Mouse (Mus musculus) heart, postnatal 36 days (tissue): ENCODE data around the gene AY761185. TPM values are rescaled to one million over a fixed set of nuclear protein-coding genes. Genes with fewer than 3 reads are reported as not detected.
"Not testable (repeated sequence)": the region's sequence is repeated elsewhere in the genome, so short reads cannot be mapped to it uniquely, and the experiment has no call there.

ENCODE experiments used
- DNase-seq, 2 experiments: peaks; one replicate each; pipeline ENCODE4 v3.0.0; 2021 to 2022
- intact Hi-C: fragments of 180-260 bp; cut with DNase I; formaldehyde crosslinking; loops from one replicate; pipeline ENCODE4 v1.15.1; 2025
- total RNA-seq, 2 experiments: library from RNA; stranded (reverse); gene quantifications; 2 replicates each; pipeline ENCODE4 v1.2.3; 2021

AY761185 gene
- not detected for total RNA-seq

DNA sequence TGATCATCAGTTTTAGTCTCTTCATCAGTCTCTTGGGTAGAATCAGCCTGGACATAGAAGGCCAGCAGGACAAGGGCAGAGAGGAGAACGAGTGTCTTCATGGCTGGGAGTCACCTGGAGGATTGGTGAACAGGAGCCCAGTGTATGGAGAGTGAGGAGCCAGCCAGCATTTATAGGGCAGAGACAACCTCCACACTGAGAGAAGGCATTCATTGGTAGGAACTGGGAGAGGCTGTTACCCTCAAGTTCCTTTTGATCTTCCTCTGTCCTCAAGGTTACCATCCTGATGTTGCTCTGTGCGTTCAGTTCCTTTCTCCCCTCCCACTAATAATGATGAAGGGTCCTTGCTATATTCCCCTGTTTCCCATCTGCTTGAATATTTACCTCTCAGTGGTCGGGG lies at the start of gene AY761185:
AY761185 (minus strand) TSS at position 101 of the 400 bp plus-strand sequence.
- no peak for DNase-seq
- intact Hi-C loops: no loop called here

- DNase-seq: not testable (repeated sequence)
- intact Hi-C loops: loop anchor here (1.0 kb wide), 1 partner anchor 16 kb away; no protein-coding TSS in a partner anchor
Measured at GRCm38 (mm10) chr8:20994042-20994441, 49.5 kb upstream of the AY761185 start.

DNA sequence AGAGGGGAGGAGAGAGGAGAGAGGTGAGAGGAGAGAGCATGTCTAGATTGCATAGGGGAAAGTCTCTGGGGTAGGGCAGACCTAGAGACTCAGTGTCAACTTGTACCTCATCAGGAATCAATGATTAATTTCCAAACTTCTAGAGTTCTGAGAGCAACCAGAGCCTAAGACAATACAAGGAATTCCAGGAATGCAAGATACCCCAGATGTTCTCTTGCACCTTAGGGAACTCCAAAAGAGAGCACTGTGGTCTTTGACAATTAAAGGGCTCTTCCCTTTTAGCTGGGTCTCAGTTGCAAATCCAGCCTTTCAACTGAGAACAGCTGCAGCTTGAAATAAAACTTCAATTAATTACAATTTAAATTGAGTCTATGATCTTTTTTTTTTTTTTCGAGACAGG lies 35.3 kb upstream of the AY761185 start:
- intact Hi-C loops: no loop called here
- no peak for DNase-seq

DNA sequence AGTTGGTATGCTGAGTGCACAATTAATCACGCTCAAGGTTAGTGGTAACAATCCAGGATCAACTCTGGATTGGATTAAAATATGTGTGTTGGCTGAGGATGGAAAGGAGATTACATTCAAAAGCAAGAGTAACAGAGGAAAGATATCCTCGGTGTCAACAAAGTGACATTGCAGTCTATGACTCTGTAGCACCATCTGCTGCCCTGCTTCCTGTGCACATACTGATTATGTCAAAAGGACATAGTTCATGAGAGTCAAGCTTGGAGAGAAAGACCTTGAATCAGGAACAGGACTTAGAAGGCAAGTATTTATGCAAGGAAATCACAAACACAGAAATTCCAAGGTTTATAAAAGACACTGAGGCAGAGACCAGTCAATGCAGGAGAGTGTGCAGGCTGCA lies 20.0 kb upstream of the AY761185 start:
- intact Hi-C loops: no loop called here
- no peak for DNase-seq

DNA sequence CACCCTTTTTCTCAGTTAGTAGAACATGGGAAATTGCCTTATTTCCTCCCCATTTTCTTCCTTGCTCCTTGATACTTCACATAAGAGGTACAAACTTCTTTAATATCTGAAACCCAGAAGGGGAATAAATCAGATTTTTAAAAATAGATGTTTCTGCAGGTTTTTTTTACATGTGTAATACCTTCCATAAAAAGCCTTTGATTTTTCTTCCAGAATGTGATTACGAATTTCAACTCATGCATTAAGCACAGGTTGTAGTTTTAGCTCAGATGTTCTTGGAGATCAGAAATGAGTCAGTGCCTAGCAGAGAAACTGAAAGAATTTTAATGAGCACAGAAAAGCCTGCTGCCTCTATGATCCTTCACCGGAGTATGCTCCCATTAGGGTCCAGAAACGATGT lies 22.5 kb downstream of the AY761185 start, which contains the start of gene Gm6040:
Gm6040 (minus strand) TSS at position 101 of the 400 bp plus-strand sequence.
- DNase-seq: no peak
- intact Hi-C loops: no loop called here

DNA sequence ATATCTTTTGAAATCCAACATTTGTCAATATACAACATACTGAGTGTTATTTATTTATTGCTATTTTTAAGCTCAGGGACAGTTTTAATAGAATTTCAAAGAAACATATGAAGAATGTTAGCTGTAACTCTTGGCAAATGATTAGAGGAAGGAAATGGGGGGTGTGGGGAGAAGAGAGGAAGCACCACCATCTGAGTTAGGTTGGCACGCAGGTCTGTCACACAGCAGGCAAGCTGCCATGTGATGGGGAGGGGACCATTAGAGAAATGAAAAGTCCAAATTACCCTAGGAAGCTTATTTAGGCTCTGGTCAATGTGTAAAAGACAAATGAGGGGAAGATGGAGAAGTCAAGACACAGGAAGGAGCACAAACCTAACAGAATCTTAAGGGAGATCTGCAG lies 32.2 kb downstream of the AY761185 start:
- no peak for DNase-seq
- intact Hi-C loops: no loop called here

DNA sequence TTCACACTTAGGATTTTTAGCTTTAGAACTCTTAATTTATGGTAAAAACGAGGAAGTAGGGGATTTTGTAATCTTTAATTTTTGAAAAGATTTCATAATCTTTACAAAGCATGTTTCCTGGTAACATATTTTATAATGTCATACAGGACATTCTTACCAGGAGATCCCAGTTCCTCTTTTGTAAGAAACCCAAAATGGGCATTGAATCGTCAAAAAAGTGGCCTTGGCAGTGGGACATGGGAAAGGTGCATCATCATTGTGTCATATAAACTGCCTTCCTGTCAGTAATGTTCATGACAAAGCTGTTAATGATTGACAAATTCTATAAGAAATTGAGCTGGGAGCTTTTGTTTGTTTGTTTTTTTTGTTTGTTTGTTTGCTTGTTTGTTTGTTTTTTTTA lies 36.3 kb downstream of the AY761185 start:
- no peak for DNase-seq
- intact Hi-C loops: no loop called here

DNA sequence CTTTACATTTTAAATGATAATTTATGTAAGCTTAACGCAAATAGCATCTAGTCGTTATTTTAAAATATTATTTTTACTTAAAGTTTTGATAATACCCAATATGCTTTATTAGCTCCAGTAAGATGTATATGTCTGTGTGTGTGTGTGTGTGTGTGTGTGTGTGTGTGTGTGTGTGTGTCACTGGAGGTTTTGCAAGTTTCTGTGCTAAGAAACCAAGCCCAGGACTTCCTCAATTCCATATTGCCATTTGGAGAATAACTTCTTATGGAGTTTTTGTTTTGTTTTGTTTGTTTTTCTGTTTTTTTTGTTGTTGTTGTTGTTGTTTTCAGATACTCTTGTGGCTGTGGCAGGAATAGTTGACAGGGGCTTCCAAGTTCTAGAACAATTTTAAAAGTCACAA lies 37.4 kb downstream of the AY761185 start:
- intact Hi-C loops: no loop called here
- DNase-seq: no peak

DNA sequence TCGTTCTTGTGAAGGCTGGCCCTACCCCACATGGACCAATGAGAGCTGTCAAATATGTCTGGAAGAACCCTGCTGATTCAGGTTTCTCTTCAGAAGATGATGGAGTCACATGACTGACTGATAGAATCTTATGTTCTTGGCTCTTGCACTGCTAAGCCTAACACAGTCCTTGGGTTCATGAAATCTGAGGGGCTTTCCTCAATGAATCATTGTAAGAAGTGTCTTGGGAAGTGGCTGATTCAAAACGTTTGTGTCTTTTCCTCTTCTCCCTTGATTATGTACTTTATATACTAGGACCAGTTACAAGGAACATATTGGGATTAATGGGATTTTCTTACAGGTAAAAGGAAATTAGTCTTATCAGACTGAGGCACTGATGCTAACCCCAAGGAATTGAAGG lies 42.0 kb downstream of the AY761185 start, which contains the start of gene Gm15056:
Gm15056 (minus strand) TSS at position 101 of the 400 bp plus-strand sequence.
- intact Hi-C loops: no loop called here
- no peak for DNase-seq

Other genes starting within 250 kb of the AY761185 start
- not detected for gene Defb33, start 52.0 kb downstream of the AY761185 start, total RNA-seq
- gene Gm15056, start 42.1 kb downstream of the AY761185 start, total RNA-seq: not detected
- not detected for gene Gm6040, start 22.6 kb downstream of the AY761185 start, total RNA-seq
- gene Defa21, start 80.8 kb upstream of the AY761185 start, total RNA-seq: not detected
- gene Defa23, start 110.3 kb upstream of the AY761185 start, total RNA-seq: not detected
- not detected for gene Defa35, start 120.3 kb upstream of the AY761185 start, total RNA-seq
- not detected for gene Defa25, start 139.7 kb upstream of the AY761185 start, total RNA-seq
- gene Gm14851, start 151.3 kb upstream of the AY761185 start, total RNA-seq: not detected
- not detected for gene Defa30, start 189.9 kb upstream of the AY761185 start, total RNA-seq
- gene Defa22, start 217.6 kb upstream of the AY761185 start, total RNA-seq: not detected
- not detected for gene Defa31, start 246.9 kb upstream of the AY761185 start, total RNA-seq